Comparison of ENCODE assay signal across 22 mouse cellular contexts in the genomic region with DNA sequence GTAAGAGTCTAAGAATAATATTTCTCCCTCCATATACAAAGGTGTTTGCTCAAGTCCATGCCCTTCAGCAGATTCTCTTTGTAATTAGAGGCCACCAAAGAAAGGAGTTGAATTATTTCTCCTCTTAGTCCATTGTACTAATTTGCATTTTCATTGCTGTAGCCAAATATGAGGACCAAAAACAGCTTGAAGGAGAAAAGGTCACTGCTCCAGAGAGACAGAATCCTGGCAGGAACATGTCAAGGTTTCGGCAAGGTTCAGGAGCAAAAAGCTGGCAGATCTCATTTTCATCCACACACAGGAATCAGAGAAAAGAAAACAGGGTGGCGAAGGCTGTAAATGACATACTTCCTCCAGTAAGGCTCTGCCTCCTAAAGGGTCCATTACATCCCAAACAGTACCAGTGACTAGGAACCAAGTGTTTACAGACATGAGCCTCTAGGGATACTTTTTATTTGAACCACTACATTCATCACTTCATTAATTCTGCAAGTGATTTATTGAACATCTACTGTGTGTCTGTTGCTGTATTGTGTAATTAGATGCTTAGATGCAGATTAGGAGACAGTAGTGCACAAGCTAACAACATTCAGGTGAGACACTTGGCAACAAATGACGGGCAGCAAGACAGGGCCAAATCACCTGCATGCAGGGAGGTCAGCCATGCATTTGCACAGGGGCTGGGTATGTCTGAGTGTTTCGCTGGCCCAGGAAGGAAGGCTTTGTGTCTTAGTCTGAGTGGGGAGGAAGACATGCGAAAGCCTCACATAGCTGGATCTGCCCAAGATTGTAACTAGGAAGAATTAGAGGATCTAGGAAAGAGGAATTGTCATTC.
DNase-seq lines count a peak whose midpoint lies in the region; ATAC-seq lines count a peak whose summit lies in the region.
"Had no signal": no experiment of that assay in that cellular context is flagged by ENCODE, and none has a peak within 500 bp of the region (broad histone marks: within the 10 kb centered on the region; RNA-seq: fewer than 3 reads in every experiment).

No protein-coding gene starts in this region.

- no peak for ATAC-seq in hindbrain, embryonic 15.5 days (ENCODE audit: low FRiP score, low read depth)
- ATAC-seq in hindbrain, embryonic 12.5 days (ENCODE audit: low FRiP score) = no peak
- no peak for ATAC-seq in midbrain, embryonic 11.5 days (ENCODE audit: low FRiP score)
- peak; percentile 50 for ATAC-seq in neural tube, embryonic 13.5 days (ENCODE audit: low read depth)
- 0 out of 2 replicates have a peak, but pooled peaks have one; percentile 56 for ATAC-seq in neural tube, embryonic 15.5 days (ENCODE audit: low FRiP score)
- ATAC-seq in granulocyte monocyte progenitor cell, adult 5-6 weeks (replicated peaks; ENCODE audit: poor library complexity, severe bottlenecking) = no peak
- ATAC-seq: CD4-positive, CD25-positive, alpha-beta regulatory T cell, adult 4 months; forebrain, embryonic 14.5 days; forebrain, postnatal 0 days had no signal

- no peaks in the 10 kb centered on the region for H3K9me3 ChIP-seq in hindbrain, embryonic 15.5 days
- no peaks in the 10 kb centered on the region for H3K9me3 ChIP-seq in hindbrain, embryonic 12.5 days (replicated peaks)
- no peaks in the 10 kb centered on the region for H3K9me3 ChIP-seq in midbrain, embryonic 11.5 days (ENCODE audit: control insufficient read depth, low read length)
- no peaks in the 10 kb centered on the region for H3K9me3 ChIP-seq in midbrain, embryonic 10.5 days (replicated peaks)
- H3K9me3 ChIP-seq in neural tube, embryonic 13.5 days = no peaks in the 10 kb centered on the region
- no peaks in the 10 kb centered on the region for H3K9me3 ChIP-seq in neural tube, embryonic 15.5 days (replicated peaks)
- H3K9me3 ChIP-seq: embryonic facial prominence, embryonic 12.5 days; embryonic facial prominence, embryonic 15.5 days had no signal

- H3K27me3 ChIP-seq in hindbrain, embryonic 15.5 days = no peaks in the 10 kb centered on the region
- no peaks in the 10 kb centered on the region for H3K27me3 ChIP-seq in hindbrain, embryonic 12.5 days
- no peaks in the 10 kb centered on the region for H3K27me3 ChIP-seq in midbrain, embryonic 11.5 days (ENCODE audit: control insufficient read depth, insufficient read depth, low read length)
- H3K27me3 ChIP-seq in midbrain, embryonic 10.5 days (ENCODE audit: low read depth, poor library complexity, severe bottlenecking) = no peaks in the 10 kb centered on the region
- H3K27me3 ChIP-seq in neural tube, embryonic 13.5 days = no peaks in the 10 kb centered on the region
- H3K27me3 ChIP-seq in neural tube, embryonic 15.5 days (replicated peaks) = no peaks in the 10 kb centered on the region
- H3K27me3 ChIP-seq: embryonic facial prominence, embryonic 12.5 days; embryonic facial prominence, embryonic 15.5 days had no signal

- H3K4me3 ChIP-seq in hindbrain, embryonic 15.5 days = no peak overlapping the region
- no peak overlapping the region for H3K4me3 ChIP-seq in hindbrain, embryonic 12.5 days
- H3K4me3 ChIP-seq in midbrain, embryonic 11.5 days (ENCODE audit: low read depth, low read length) = no peak overlapping the region
- H3K4me3 ChIP-seq in midbrain, embryonic 10.5 days = no peak overlapping the region
- no peak overlapping the region for H3K4me3 ChIP-seq in neural tube, embryonic 13.5 days
- H3K4me3 ChIP-seq in neural tube, embryonic 15.5 days (replicated peaks) = no peak overlapping the region
- H3K4me3 ChIP-seq: embryonic facial prominence, embryonic 12.5 days; embryonic facial prominence, embryonic 15.5 days had no signal

- WGBS in hindbrain, embryonic 15.5 days = 67% methylated on average over 5 of the region's 5 CpGs
- WGBS in hindbrain, embryonic 12.5 days = 82% methylated on average over 5 of the region's 5 CpGs
- 84% methylated on average over 5 of the region's 5 CpGs for WGBS in midbrain, embryonic 11.5 days
- 89% methylated on average over 5 of the region's 5 CpGs for WGBS in midbrain, embryonic 10.5 days
- 79% methylated on average over 5 of the region's 5 CpGs for WGBS in neural tube, embryonic 13.5 days
- 59% methylated on average over 5 of the region's 5 CpGs for WGBS in neural tube, embryonic 15.5 days

- no peaks in the 10 kb centered on the region for H3K36me3 ChIP-seq in hindbrain, embryonic 15.5 days
- H3K36me3 ChIP-seq in hindbrain, embryonic 12.5 days = no peaks in the 10 kb centered on the region
- H3K36me3 ChIP-seq in midbrain, embryonic 11.5 days (ENCODE audit: control insufficient read depth, insufficient read depth, low read length) = no peaks in the 10 kb centered on the region
- H3K36me3 ChIP-seq in midbrain, embryonic 10.5 days = no peaks in the 10 kb centered on the region
- H3K36me3 ChIP-seq in neural tube, embryonic 13.5 days = no peaks in the 10 kb centered on the region
- H3K36me3 ChIP-seq in neural tube, embryonic 15.5 days = no peaks in the 10 kb centered on the region
- H3K36me3 ChIP-seq: embryonic facial prominence, embryonic 12.5 days; embryonic facial prominence, embryonic 15.5 days had no signal

- H3K4me1 ChIP-seq in hindbrain, embryonic 15.5 days (replicated peaks) = peaks cover 17% of the 10 kb centered on the region
- no peaks in the 10 kb centered on the region for H3K4me1 ChIP-seq in hindbrain, embryonic 12.5 days
- no peaks in the 10 kb centered on the region for H3K4me1 ChIP-seq in midbrain, embryonic 11.5 days (ENCODE audit: control insufficient read depth, insufficient read depth, low read length)
- no peaks in the 10 kb centered on the region for H3K4me1 ChIP-seq in midbrain, embryonic 10.5 days
- peaks cover 17% of the 10 kb centered on the region for H3K4me1 ChIP-seq in neural tube, embryonic 13.5 days (replicated peaks)
- peaks cover 28% of the 10 kb centered on the region for H3K4me1 ChIP-seq in neural tube, embryonic 15.5 days
- H3K4me1 ChIP-seq: embryonic facial prominence, embryonic 12.5 days; embryonic facial prominence, embryonic 15.5 days had no signal

- no peak overlapping the region for H3K9ac ChIP-seq in hindbrain, embryonic 15.5 days
- no peak overlapping the region for H3K9ac ChIP-seq in hindbrain, embryonic 12.5 days
- no peak overlapping the region for H3K9ac ChIP-seq in midbrain, embryonic 11.5 days (ENCODE audit: low read length)
- no peak overlapping the region for H3K9ac ChIP-seq in neural tube, embryonic 13.5 days
- H3K9ac ChIP-seq in neural tube, embryonic 15.5 days (replicated peaks) = no peak overlapping the region
- H3K9ac ChIP-seq: embryonic facial prominence, embryonic 12.5 days; embryonic facial prominence, embryonic 15.5 days; forebrain, postnatal 0 days; hindbrain, embryonic 14.5 days had no signal

- no peak overlapping the region for H3K4me2 ChIP-seq in hindbrain, embryonic 15.5 days
- no peak overlapping the region for H3K4me2 ChIP-seq in hindbrain, embryonic 12.5 days (replicated peaks)
- H3K4me2 ChIP-seq in midbrain, embryonic 11.5 days = no peak overlapping the region
- H3K4me2 ChIP-seq in neural tube, embryonic 13.5 days = no peak overlapping the region
- H3K4me2 ChIP-seq in neural tube, embryonic 15.5 days = no peak overlapping the region
- H3K4me2 ChIP-seq: embryonic facial prominence, embryonic 12.5 days; embryonic facial prominence, embryonic 15.5 days; heart, embryonic 11.5 days; hindbrain, embryonic 14.5 days had no signal

- DNase-seq in midbrain, embryonic 11.5 days (ENCODE audit: low spot score, missing footprints) = peak; percentile 44
- no peak for DNase-seq in midbrain, embryonic 10.5 days (ENCODE audit: low spot score)
- no peak for DNase-seq in neural tube, embryonic 10.5 days (ENCODE audit: extremely low spot score, low spot score)
- DNase-seq: adrenal gland, adult 2 months; adrenal gland, postnatal 14 days; cerebellum, adult 18-20 months; cerebellum, adult 9-11 months; cerebellum, postnatal 25 days; forebrain, postnatal 0 days; gastrocnemius, postnatal 36 days; heart, adult 11 months had no signal

- peak overlapping the region; percentile 58 for H3K27ac ChIP-seq in hindbrain, embryonic 15.5 days (replicated peaks)
- H3K27ac ChIP-seq in hindbrain, embryonic 12.5 days = no peak overlapping the region
- H3K27ac ChIP-seq in midbrain, embryonic 11.5 days (ENCODE audit: low read depth, low read length) = no peak overlapping the region
- no peak overlapping the region for H3K27ac ChIP-seq in midbrain, embryonic 10.5 days (replicated peaks)
- H3K27ac ChIP-seq in neural tube, embryonic 13.5 days (replicated peaks) = 0 out of 2 replicates have a peak overlapping the region, but pooled peaks have one; percentile 3
- no peak overlapping the region for H3K27ac ChIP-seq in neural tube, embryonic 15.5 days (replicated peaks)
- H3K27ac ChIP-seq: embryonic facial prominence, embryonic 12.5 days; embryonic facial prominence, embryonic 15.5 days; hindbrain, embryonic 14.5 days had no signal

Comparison
In these comparisons a context has a peak if more than half of its experiments do, and no peak if none do; other contexts are left out.
1. H3K27ac ChIP-seq: peak in hindbrain, embryonic 15.5 days (single experiment) and neural tube, embryonic 13.5 days (single experiment); none in hindbrain, embryonic 12.5 days (single experiment), midbrain, embryonic 11.5 days (single experiment), midbrain, embryonic 10.5 days (single experiment) and neural tube, embryonic 15.5 days (single experiment).
2. ATAC-seq: peak in neural tube, embryonic 13.5 days (single experiment) and neural tube, embryonic 15.5 days (single experiment); none in hindbrain, embryonic 15.5 days (single experiment), hindbrain, embryonic 12.5 days (single experiment), midbrain, embryonic 11.5 days (single experiment) and granulocyte monocyte progenitor cell, adult 5-6 weeks (single experiment).